Mouse (Mus musculus): Measurements from ENCODE around the gene Pofut1. TPM values are rescaled to one million over a fixed set of nuclear protein-coding genes. Genes with fewer than 3 reads are reported as not detected.

The Pofut1 gene
- polyA plus RNA-seq, 1 experiment from 2014 or later = 1.4 TPM

- Histone ChIP-seq H3K4me2 (ENCODE audit: low read depth, low read length) (no peak overlapping the region), H3K27ac (ENCODE audit: low read depth) (no peak overlapping the region), H3K9me3 (ENCODE audit: low read length) (no peaks in the 10 kb centered on the region), H3K27me3 (ENCODE audit: insufficient read depth, low read length) (no peaks in the 10 kb centered on the region), H3K9ac (replicated peaks) (no peak overlapping the region), H3K36me3 (replicated peaks; ENCODE audit: insufficient read depth, low read length) (no peaks in the 10 kb centered on the region; the same call in 1 of the 2 replicates), H3K4me3 (ENCODE audit: low read depth, low read length) (no peak overlapping the region), H3K4me1 (ENCODE audit: insufficient read depth) (peaks cover 4% of the 10 kb centered on the region)
- ATAC-seq (no peak), DNase-seq (no peak)
- TF ChIP-seq CTCF (IDR thresholded peaks at IDR 0.05; ENCODE audit: low read depth) = no peak
- 96% methylated on average over 5 of the region's 5 CpGs for WGBS (ENCODE audit: insufficient replicate concordance)
These were observed 59.8 kb downstream of the Pofut1 start for GRCm38 (mm10) chr2:153301123-153301522.

DNA sequence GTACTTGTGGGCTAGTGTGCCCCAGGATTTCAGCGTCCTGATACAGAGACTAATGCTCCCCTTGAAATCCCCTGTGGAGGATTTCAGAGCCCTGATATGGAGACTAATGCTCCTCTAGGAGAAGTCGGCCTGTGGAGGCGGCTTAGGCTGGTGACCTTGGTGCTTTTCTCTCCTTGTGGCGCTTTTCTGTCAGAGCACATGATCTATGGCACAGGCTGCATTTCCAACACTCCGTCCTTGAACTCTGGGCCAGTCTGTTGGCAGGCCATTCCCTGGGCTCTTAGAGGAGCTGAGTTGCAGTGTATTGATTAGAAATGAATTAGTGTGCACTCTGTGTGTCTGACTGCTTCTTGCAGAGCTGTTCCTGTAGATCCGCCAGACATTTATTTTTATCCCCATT lies 63.9 kb downstream of the Pofut1 start:
- Histone ChIP-seq H3K4me3 (ENCODE audit: low read depth, low read length) (no peak overlapping the region), H3K27me3 (ENCODE audit: insufficient read depth, low read length) (no peaks in the 10 kb centered on the region), H3K4me2 (ENCODE audit: low read depth, low read length) (no peak overlapping the region), H3K27ac (ENCODE audit: low read depth) (0 out of 2 replicates have a peak overlapping the region, but pooled peaks have one; percentile 11), H3K9me3 (ENCODE audit: low read length) (no peaks in the 10 kb centered on the region), H3K36me3 (replicated peaks; ENCODE audit: insufficient read depth, low read length) (no peaks in the 10 kb centered on the region), H3K9ac (replicated peaks) (no peak overlapping the region), H3K4me1 (ENCODE audit: insufficient read depth) (peaks cover 6% of the 10 kb centered on the region)
- DNase-seq (no peak), ATAC-seq (no peak)
- TF ChIP-seq CTCF (IDR thresholded peaks at IDR 0.05; ENCODE audit: low read depth) = no peak
- no peak for TF ChIP-seq EP300 (IDR thresholded peaks at IDR 0.05; ENCODE audit: low read depth)
- 69% methylated on average over 6 of the region's 6 CpGs for WGBS (ENCODE audit: insufficient replicate concordance)

- ATAC-seq (no peak), DNase-seq (no peak)
- peaks cover 6% of the 10 kb centered on the region for H3K4me1 ChIP-seq (ENCODE audit: insufficient read depth)
- TF ChIP-seq EP300 (IDR thresholded peaks at IDR 0.05; ENCODE audit: low read depth) = no peak
- no peak for TF ChIP-seq CTCF (IDR thresholded peaks at IDR 0.05; ENCODE audit: low read depth)
- no peak overlapping the region for H3K9ac ChIP-seq (replicated peaks)
- no peaks in the 10 kb centered on the region for H3K9me3 ChIP-seq (ENCODE audit: low read length)
- H3K4me2 ChIP-seq (ENCODE audit: low read depth, low read length) = no peak overlapping the region
- H3K4me3 ChIP-seq (ENCODE audit: low read depth, low read length) = no peak overlapping the region
- H3K27ac ChIP-seq (ENCODE audit: low read depth) = no peak overlapping the region
- H3K36me3 ChIP-seq (replicated peaks; ENCODE audit: insufficient read depth, low read length) = no peaks in the 10 kb centered on the region
- H3K27me3 ChIP-seq (ENCODE audit: insufficient read depth, low read length) = no peaks in the 10 kb centered on the region
- 81% methylated on average over 7 of the region's 7 CpGs for WGBS (ENCODE audit: insufficient replicate concordance)
These were observed 67.3 kb downstream of the Pofut1 start for GRCm38 (mm10) chr2:153308586-153308985.

DNA sequence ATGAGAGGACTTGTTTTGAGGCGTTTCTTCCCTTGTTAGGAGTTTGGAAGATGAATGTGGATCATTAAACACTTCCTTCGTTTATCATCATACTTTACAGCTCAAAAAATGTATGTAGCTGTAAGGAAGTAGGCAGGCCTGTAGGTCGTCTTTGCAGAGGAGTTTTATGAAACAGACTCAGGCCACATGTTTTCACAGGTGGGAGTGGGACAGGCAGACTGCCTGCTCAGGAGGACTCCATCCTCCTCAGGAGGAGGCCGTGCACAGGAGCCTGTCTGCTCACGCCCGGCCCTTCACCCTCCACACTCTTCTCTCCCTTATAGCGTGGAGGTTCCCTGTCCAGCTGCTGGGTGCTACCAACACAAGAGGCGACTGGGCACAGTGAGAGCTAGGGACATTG lies 67.8 kb downstream of the Pofut1 start:
- Histone ChIP-seq H3K4me1 (ENCODE audit: insufficient read depth) (peaks cover 6% of the 10 kb centered on the region), H3K4me3 (ENCODE audit: low read depth, low read length) (no peak overlapping the region), H3K9me3 (ENCODE audit: low read length) (no peaks in the 10 kb centered on the region), H3K36me3 (replicated peaks; ENCODE audit: insufficient read depth, low read length) (no peaks in the 10 kb centered on the region), H3K27me3 (ENCODE audit: insufficient read depth, low read length) (no peaks in the 10 kb centered on the region), H3K27ac (ENCODE audit: low read depth) (no peak overlapping the region), H3K9ac (replicated peaks) (no peak overlapping the region), H3K4me2 (ENCODE audit: low read depth, low read length) (no peak overlapping the region)
- 84% methylated on average over 8 of the region's 8 CpGs for WGBS (ENCODE audit: insufficient replicate concordance)
- ATAC-seq (no peak), DNase-seq (no peak)
- TF ChIP-seq CTCF (IDR thresholded peaks at IDR 0.05; ENCODE audit: low read depth) (no peak), EP300 (IDR thresholded peaks at IDR 0.05; ENCODE audit: low read depth) (no peak)

DNA sequence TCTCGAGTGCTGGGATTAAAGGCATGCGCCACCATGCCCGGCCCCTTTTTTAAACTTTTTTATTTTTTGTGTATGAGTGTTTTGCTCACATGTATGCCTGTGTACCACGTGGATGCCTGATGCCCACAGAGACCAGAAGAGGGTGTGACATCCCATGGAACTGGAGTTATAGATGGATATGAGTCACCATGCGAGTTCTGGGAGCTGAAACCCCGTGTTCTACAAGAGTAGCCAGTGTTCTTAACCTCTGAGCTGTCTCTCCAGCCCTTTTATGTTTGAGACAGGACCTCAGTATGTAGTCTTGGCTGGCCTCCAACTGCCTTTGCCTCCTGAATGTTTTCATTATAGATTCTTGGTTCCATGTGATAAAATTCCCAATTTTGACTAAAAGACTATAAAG lies 68.9 kb downstream of the Pofut1 start:
- Histone ChIP-seq H3K4me1 (ENCODE audit: insufficient read depth) (peaks cover 5% of the 10 kb centered on the region), H3K36me3 (replicated peaks; ENCODE audit: insufficient read depth, low read length) (no peaks in the 10 kb centered on the region), H3K27me3 (ENCODE audit: insufficient read depth, low read length) (no peaks in the 10 kb centered on the region), H3K4me2 (ENCODE audit: low read depth, low read length) (no peak overlapping the region), H3K9ac (replicated peaks) (no peak overlapping the region), H3K4me3 (ENCODE audit: low read depth, low read length) (no peak overlapping the region), H3K9me3 (ENCODE audit: low read length) (no peaks in the 10 kb centered on the region), H3K27ac (ENCODE audit: low read depth) (no peak overlapping the region)
- 71% methylated on average over 6 of the region's 6 CpGs for WGBS (ENCODE audit: insufficient replicate concordance)
- no peak for ATAC-seq
- DNase-seq = no peak
- TF ChIP-seq CTCF (IDR thresholded peaks at IDR 0.05; ENCODE audit: low read depth) = no peak
- no peak for TF ChIP-seq EP300 (IDR thresholded peaks at IDR 0.05; ENCODE audit: low read depth)

DNA sequence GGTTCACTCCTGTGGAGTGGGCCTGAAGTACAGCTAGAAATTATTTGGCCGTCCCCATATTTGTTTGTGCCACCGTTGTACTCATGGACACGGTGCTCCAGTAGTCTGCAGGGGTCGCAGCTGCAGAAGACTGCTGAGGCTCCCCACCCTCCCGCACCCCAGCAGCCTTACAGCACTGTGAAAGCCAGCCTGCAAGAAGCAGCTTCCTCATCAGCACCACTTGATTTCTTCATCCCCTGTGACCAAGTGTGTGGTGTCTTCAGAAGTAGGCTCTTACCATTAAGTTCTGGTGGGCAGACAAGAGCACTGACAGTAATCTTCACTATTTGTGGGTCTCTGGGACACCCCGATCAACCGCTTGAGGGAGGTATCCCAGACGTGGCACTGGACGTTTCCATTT lies 71.6 kb downstream of the Pofut1 start:
- ATAC-seq = no peak
- H3K27me3 ChIP-seq (ENCODE audit: insufficient read depth, low read length) = no peaks in the 10 kb centered on the region
- H3K27ac ChIP-seq (ENCODE audit: low read depth) = 0 out of 2 replicates have a peak overlapping the region, but pooled peaks have one; percentile 24
- 78% methylated on average over 9 of the region's 9 CpGs for WGBS (ENCODE audit: insufficient replicate concordance)
- no peaks in the 10 kb centered on the region for H3K9me3 ChIP-seq (ENCODE audit: low read length)
- H3K9ac ChIP-seq (replicated peaks) = no peak overlapping the region
- TF ChIP-seq CTCF (IDR thresholded peaks at IDR 0.05; ENCODE audit: low read depth) (no peak), EP300 (IDR thresholded peaks at IDR 0.05; ENCODE audit: low read depth) (no peak)
- peaks cover under 1% of the 10 kb centered on the region; the same call in 1 of the 2 replicates for H3K4me1 ChIP-seq (ENCODE audit: insufficient read depth)
- DNase-seq = no peak
- H3K36me3 ChIP-seq (replicated peaks; ENCODE audit: insufficient read depth, low read length) = peaks cover 8% of the 10 kb centered on the region; the same call in 1 of the 2 replicates
- no peak overlapping the region for H3K4me2 ChIP-seq (ENCODE audit: low read depth, low read length)
- H3K4me3 ChIP-seq (ENCODE audit: low read depth, low read length) = no peak overlapping the region

DNA sequence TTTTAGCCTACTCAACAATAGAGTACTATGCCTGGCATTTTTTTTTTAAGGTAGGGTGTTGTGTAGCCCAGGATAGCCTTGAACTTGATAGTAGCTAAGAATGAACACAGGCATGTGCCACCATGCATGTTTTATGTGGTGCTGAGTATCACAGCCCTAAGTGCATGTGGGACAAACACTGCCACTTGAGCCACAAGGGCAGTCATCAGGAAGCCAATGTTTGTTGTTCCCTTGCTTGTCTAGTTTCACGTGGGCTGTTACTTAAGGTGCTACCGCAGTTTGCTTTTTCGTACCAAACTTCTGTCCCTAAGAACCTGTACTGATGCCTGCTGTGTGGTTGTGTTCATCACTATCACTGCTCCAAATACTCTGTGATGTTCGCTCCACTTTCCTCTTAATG lies 77.1 kb downstream of the Pofut1 start:
- WGBS (ENCODE audit: insufficient replicate concordance) = 84% methylated on average over 4 of the region's 4 CpGs
- ATAC-seq = no peak
- TF ChIP-seq CTCF (IDR thresholded peaks at IDR 0.05; ENCODE audit: low read depth) (no peak), EP300 (IDR thresholded peaks at IDR 0.05; ENCODE audit: low read depth) (no peak)

More for the DNA sequence above, 77.1 kb downstream of the Pofut1 start:
- H3K9ac ChIP-seq (replicated peaks) = no peak overlapping the region
- H3K27ac ChIP-seq (ENCODE audit: low read depth) = 0 out of 2 replicates have a peak overlapping the region, but pooled peaks have one; percentile 83
- no peak overlapping the region for H3K4me2 ChIP-seq (ENCODE audit: low read depth, low read length)
- DNase-seq = no peak
- H3K9me3 ChIP-seq (ENCODE audit: low read length) = no peaks in the 10 kb centered on the region
- H3K4me1 ChIP-seq (ENCODE audit: insufficient read depth) = no peaks in the 10 kb centered on the region
- H3K4me3 ChIP-seq (ENCODE audit: low read depth, low read length) = no peak overlapping the region
- peaks cover 36% of the 10 kb centered on the region for H3K36me3 ChIP-seq (replicated peaks; ENCODE audit: insufficient read depth, low read length)
- H3K27me3 ChIP-seq (ENCODE audit: insufficient read depth, low read length) = no peaks in the 10 kb centered on the region
